Mouse (Mus musculus) E14TG2a.4 (cell line): ENCODE results near the gene Sephs1.

Experiments used
- CTCF ChIP-seq: conservative IDR thresholded peaks from 2 replicates; pipeline ENCODE4 v1.5.1; 2014; ENCODE audit warnings: low read length
- NANOG ChIP-seq: IDR thresholded peaks from 2 replicates; pipeline ENCODE4 v1.6.1; 2014; ENCODE audit warnings: borderline replicate concordance, low read length, mixed read lengths
- POU5F1 ChIP-seq: IDR thresholded peaks from 2 replicates; pipeline ENCODE4 v1.6.1; 2014; ENCODE audit warnings: low read length, borderline replicate concordance

DNA sequence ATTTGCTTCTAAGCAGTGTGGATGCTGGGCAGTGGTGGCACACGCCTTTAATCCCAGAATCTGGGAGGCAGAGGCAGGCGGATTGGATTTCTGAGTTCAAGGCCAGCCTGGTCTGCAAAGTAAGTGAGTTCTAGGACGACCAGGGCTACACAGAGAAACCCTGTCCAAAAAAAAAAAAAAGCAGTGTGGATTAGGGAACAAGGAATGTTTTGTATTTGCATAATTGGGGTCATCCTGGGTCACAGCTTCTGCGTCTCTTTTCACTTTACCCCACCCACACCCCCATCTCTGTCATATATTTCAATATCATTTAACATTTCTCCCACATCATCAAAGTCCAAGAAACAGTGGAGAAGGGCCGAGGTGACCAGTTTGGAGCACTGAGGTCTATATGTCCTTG lies 39.7 kb downstream of the Sephs1 start:
- no peak for TF ChIP-seq CTCF
- TF ChIP-seq NANOG: no peak
- TF ChIP-seq POU5F1: no peak
